ENCODE assay signal across 12 mouse cellular contexts in the genomic region with DNA sequence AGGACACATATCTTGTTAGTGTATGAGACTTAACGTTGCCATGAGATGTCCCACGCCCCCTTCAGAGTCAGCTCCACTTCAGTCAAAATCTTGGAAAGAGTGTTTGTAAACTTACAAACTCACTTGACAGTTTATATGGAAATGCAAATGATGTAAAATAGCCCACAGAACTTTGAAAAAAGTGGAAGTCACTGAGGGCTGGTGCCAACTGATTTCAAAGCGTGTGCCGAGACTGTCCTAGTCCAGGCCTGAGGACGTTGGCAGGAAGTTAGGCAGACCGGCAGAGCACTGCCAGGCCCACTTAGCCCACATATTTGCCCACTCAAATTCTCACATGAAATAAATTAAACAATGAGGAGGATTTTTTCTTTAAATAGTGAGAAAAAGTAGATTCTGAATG.
"Had no signal": no experiment of that assay in that cellular context is flagged by ENCODE, and none has a peak within 500 bp of the region (broad histone marks: within the 10 kb centered on the region; RNA-seq: fewer than 3 reads in every experiment).

No protein-coding gene starts in this region.

- H3K9ac ChIP-seq: limb, embryonic 13.5 days; liver, embryonic 14.5 days; midbrain, embryonic 13.5 days; stomach, embryonic 15.5 days had no signal

- DNase-seq: kidney, adult 8-10 months; kidney, postnatal 25 days; layer of hippocampus, adult 9-11 months; layer of hippocampus, postnatal 36 days; right cerebral cortex, postnatal 14 days; thymus, adult 2 months; thymus, postnatal 25 days had no signal

- H3K4me2 ChIP-seq: limb, embryonic 13.5 days; midbrain, embryonic 13.5 days; stomach, embryonic 15.5 days had no signal

- ATAC-seq: intestine, postnatal 0 days; midbrain, embryonic 13.5 days had no signal

- H3K4me3 ChIP-seq: limb, embryonic 13.5 days; midbrain, embryonic 13.5 days; stomach, embryonic 15.5 days had no signal

- H3K27me3 ChIP-seq: limb, embryonic 13.5 days; stomach, embryonic 15.5 days had no signal

- H3K9me3 ChIP-seq: limb, embryonic 13.5 days; midbrain, embryonic 13.5 days; stomach, embryonic 15.5 days had no signal

- H3K36me3 ChIP-seq: limb, embryonic 13.5 days; midbrain, embryonic 13.5 days; stomach, embryonic 15.5 days had no signal

- H3K27ac ChIP-seq: limb, embryonic 13.5 days; liver, embryonic 14.5 days; midbrain, embryonic 13.5 days; stomach, embryonic 15.5 days had no signal

- H3K4me1 ChIP-seq: limb, embryonic 13.5 days; stomach, embryonic 15.5 days had no signal
